Mouse (Mus musculus) neural tube, embryonic 11.5 days (tissue): ENCODE measurements around the gene Asxl2. TPM values are rescaled to one million over a fixed set of nuclear protein-coding genes. Genes with fewer than 3 reads are reported as not detected.

ENCODE experiments used
- polyA plus RNA-seq: library from polyadenylated mRNA; unstranded; fragments of >200 nt; fragmentation: Nextera tagmentation; extraction: Ambion mirVana; gene quantifications from 2 replicates; pipeline ENCODE4 v1.2.1, GENCODE M21; 2014

The Asxl2 gene
- polyA plus RNA-seq, 1 experiment from 2014 or later: 15.1 TPM

Other genes with a start within 250 kb of the Asxl2 start
- 127 and 128 TPM in 2 replicates for gene Rab10, start 116.9 kb upstream of the Asxl2 start, polyA plus RNA-seq
- 38.0 and 42.9 TPM in 2 replicates for gene Kif3c, start 61.7 kb upstream of the Asxl2 start, polyA plus RNA-seq
- gene Dtnb, start 145.5 kb downstream of the Asxl2 start, polyA plus RNA-seq: 37.8 and 42.4 TPM in 2 replicates